Mouse (Mus musculus) bone marrow, adult 2 months (tissue): ENCODE measurements around the gene Sobp. TPM values are rescaled to one million over a fixed set of nuclear protein-coding genes. Genes with fewer than 3 reads are reported as not detected.

ENCODE experiments used
- H3K27ac ChIP-seq: fragments of 200-500 bp; 2 replicates; pipeline ENCODE4 v1.5.1; 2012; ENCODE audit warnings: low read depth, mild to moderate bottlenecking, control low read depth, inconsistent platforms, low read length; ENCODE audit not compliant: control insufficient read depth, poor library complexity, insufficient read depth
- H3K4me1 ChIP-seq: fragments of 200-500 bp; 2 replicates; pipeline ENCODE4 v1.6.1; 2011; ENCODE audit warnings: low read length; ENCODE audit not compliant: control insufficient read depth, insufficient read depth
- H3K4me3 ChIP-seq: fragments of 200-500 bp; replicated peaks from 2 replicates; pipeline ENCODE3; 2011; ENCODE audit warnings: mild to moderate bottlenecking, low read depth, low read length, control low read depth; ENCODE audit not compliant: control insufficient read depth
- CTCF ChIP-seq: fragments of 200-500 bp; IDR thresholded peaks from 2 replicates; pipeline ENCODE4 v1.5.1; 2011; ENCODE audit warnings: low read length, control low read depth; ENCODE audit not compliant: control insufficient read depth, insufficient read depth
- POLR2A ChIP-seq: fragments of 200-500 bp; IDR thresholded peaks from 2 replicates; pipeline ENCODE4 v1.6.1; 2011; ENCODE audit warnings: low read depth, mild to moderate bottlenecking, control low read depth, low read length, borderline replicate concordance; ENCODE audit not compliant: control insufficient read depth
- WGBS: fragments of 180-500 bp; shearing (Covaris S2); methylation state at CpG from one replicate; pipeline ENCODE4 v1.1.7; 2018; 5-methylcytosine and 5-hydroxymethylcytosine counted together
- polyA plus RNA-seq: library from polyadenylated mRNA; stranded (reverse); fragments of >200 nt; gene quantifications from 2 replicates; pipeline ENCODE4 v1.2.4, GENCODE M21; 2011; ENCODE audit warnings: low replicate concordance; ENCODE audit not compliant: missing spikeins, insufficient read depth, insufficient read length

The Sobp gene
- polyA plus RNA-seq, 1 experiment: not detected

- no peak for TF ChIP-seq POLR2A
- TF ChIP-seq CTCF: no peak
- Histone ChIP-seq H3K4me1 (no peaks in the 10 kb centered on the region), H3K27ac (no peak overlapping the region), H3K4me3 (no peak overlapping the region)
- 69% methylated on average over 11 of the region's 11 CpGs for WGBS
These were observed 25.9 kb downstream of the Sobp start for GRCm38 (mm10) chr10:43148456-43148855.

DNA sequence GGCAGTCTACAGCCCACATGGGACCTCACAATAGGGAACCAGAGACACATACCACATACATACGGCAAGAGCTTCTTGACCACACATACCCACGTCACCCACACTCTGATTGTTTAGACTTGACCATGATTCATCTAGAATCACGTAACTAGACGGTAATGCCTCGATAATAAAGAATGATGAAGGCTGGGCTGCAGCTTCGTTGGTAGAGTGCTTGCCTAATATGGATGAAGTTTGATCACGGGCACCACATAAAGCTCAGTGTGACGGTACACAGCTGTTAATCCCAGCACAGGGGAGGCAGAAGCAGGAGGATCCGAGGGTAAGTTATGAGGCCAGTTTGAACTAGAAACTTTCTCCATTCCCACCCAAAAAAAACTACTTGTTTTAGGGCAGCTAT is 31.2 kb downstream of the Sobp start:
- WGBS: 80% methylated on average over 9 of the region's 9 CpGs
- H3K4me3 ChIP-seq: no peak overlapping the region
- H3K27ac ChIP-seq: no peak overlapping the region

GRCm38 (mm10) chr10:43134027-43134426 is 40.3 kb downstream of the Sobp start:
- H3K4me1 ChIP-seq: no peaks in the 10 kb centered on the region
- TF ChIP-seq POLR2A: no peak
- no peak for TF ChIP-seq CTCF
- H3K4me3 ChIP-seq: no peak overlapping the region
- no peak overlapping the region for H3K27ac ChIP-seq
- WGBS: 86% methylated on average over 11 of the region's 11 CpGs

More for the DNA sequence above, 31.2 kb downstream of the Sobp start:
- TF ChIP-seq POLR2A: no peak
- TF ChIP-seq CTCF: no peak
- no peaks in the 10 kb centered on the region for H3K4me1 ChIP-seq

DNA sequence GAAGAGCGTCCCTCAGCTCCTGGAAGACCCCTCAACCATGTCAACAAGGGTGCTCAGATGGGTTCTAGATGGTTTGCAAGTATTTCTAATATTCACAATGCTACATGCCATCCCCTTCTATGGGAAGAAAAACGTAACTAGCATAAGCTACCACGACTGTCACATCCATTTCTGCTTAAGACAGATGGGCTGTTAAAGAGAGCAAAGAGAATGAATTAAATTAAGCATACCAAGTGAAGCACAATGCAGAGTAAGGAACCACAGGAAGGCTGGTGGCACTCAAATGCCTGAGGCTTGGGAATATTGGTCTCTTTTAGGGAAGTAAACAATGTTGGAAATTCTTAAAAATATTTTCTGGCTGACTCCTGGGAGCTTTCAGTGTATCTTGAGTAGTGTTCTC is 45.6 kb downstream of the Sobp start:
- no peaks in the 10 kb centered on the region for H3K4me1 ChIP-seq
- WGBS: 69% methylated on average over 3 of the region's 3 CpGs
- no peak overlapping the region for H3K4me3 ChIP-seq
- TF ChIP-seq CTCF (no peak), POLR2A (no peak)
- H3K27ac ChIP-seq: no peak overlapping the region

DNA sequence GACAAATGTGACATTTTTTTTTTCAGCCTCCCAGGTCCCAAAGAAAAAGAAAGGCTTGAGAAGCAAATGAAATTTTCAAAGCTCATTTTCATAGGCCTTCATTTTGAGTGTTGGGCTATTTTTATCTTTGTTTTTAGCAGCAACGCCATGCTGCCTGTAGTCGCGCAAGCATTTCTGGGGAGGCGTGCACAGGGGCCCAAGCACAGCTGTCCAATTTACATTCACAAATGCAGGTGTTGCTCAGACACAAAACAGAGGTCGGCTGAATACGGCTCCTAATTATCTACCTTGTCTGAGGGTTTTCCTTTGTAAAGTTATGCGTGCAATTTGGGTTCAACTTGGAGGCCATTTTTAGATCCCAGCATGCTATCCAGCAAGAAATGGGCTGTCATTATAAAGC is 49.8 kb downstream of the Sobp start:
- Histone ChIP-seq H3K4me3 (no peak overlapping the region), H3K27ac (no peak overlapping the region), H3K4me1 (no peaks in the 10 kb centered on the region)
- 89% methylated on average over 7 of the region's 7 CpGs for WGBS
- TF ChIP-seq POLR2A (no peak), CTCF (no peak)

DNA sequence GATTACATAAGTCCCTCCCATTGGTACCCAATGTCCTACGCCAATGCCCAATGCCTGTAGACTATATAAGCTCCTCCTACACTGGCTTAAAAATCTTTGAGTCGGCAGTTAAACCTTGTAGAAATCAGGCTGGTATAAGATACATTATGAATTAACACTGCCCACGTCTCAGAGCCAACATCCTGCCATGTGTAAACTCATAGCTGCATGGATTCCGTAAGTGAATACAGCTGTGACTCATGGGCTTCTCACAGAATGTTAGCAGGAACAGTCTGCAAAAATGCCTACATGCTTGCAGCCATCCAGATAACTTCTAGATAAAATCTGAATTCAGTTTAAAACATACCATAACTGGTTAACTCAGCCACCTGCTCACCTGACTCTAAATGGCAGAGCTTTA is 50.2 kb downstream of the Sobp start:
- no peak overlapping the region for H3K4me3 ChIP-seq
- H3K4me1 ChIP-seq: no peaks in the 10 kb centered on the region
- TF ChIP-seq CTCF: no peak
- TF ChIP-seq POLR2A: no peak
- no peak overlapping the region for H3K27ac ChIP-seq
- 82% methylated on average over 4 of the region's 4 CpGs for WGBS

DNA sequence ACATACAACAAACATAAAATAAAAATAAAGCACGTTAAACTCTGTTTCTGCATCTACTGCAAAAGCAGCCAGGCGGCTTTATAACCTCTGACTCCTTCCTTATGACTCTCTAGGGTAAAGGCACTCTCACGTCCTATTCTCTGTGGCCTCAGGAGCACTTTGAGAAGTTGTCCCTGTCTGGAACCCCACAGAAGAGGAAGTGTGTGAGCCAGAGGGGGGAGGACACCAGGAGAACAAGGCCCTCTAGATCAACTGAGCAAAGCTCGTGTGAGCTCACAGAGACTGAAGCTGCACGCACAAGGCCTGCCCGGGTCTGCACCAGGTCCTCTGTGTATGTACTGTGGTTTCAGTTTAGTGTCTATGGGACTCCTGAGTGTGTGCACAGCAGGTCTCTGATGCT is 50.9 kb downstream of the Sobp start:
- TF ChIP-seq POLR2A (no peak), CTCF (no peak)
- no peak overlapping the region for H3K27ac ChIP-seq
- WGBS: 25% methylated on average over 6 of the region's 6 CpGs
- H3K4me3 ChIP-seq: no peak overlapping the region
- no peaks in the 10 kb centered on the region for H3K4me1 ChIP-seq

DNA sequence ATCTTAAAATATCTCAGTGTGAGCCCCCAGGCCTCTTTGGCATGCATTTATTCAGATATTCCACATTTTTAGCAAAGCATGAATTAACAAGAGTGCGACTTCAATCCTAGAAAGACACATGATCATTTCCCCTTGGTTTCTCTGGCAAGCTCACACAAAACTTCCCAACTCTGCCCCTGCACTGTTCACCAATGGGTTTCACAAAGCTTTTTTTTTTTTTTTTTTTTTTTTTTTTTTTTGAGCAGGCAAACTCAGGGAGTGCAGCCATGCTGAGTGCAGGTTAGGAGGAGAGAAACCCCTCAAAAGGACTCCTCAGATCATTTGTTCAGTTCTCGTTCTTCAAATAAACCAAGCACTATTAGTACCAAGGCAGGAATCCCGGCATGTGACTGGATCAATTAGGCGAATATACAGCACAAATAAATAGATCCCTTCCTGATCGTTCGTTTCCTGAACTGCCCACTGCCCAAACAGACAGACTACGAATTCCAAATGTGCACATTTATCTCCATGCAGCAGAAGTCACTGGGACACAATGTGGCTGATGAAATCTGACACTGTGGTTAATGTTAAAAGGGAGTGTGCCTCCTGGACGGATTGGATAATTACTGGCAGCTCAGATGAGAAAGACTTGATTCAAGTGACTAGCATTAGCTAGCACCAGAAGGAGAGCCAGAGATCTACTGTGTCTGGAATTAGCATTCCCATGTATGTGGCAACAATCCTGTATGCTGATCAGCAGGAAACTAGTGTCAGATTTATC is 53.5 kb downstream of the Sobp start:
- H3K27ac ChIP-seq: no peak overlapping the region
- no peaks in the 10 kb centered on the region for H3K4me1 ChIP-seq
- TF ChIP-seq CTCF (no peak), POLR2A (no peak)
- H3K4me3 ChIP-seq: no peak overlapping the region
- 48% methylated on average over 8 of the region's 8 CpGs for WGBS

DNA sequence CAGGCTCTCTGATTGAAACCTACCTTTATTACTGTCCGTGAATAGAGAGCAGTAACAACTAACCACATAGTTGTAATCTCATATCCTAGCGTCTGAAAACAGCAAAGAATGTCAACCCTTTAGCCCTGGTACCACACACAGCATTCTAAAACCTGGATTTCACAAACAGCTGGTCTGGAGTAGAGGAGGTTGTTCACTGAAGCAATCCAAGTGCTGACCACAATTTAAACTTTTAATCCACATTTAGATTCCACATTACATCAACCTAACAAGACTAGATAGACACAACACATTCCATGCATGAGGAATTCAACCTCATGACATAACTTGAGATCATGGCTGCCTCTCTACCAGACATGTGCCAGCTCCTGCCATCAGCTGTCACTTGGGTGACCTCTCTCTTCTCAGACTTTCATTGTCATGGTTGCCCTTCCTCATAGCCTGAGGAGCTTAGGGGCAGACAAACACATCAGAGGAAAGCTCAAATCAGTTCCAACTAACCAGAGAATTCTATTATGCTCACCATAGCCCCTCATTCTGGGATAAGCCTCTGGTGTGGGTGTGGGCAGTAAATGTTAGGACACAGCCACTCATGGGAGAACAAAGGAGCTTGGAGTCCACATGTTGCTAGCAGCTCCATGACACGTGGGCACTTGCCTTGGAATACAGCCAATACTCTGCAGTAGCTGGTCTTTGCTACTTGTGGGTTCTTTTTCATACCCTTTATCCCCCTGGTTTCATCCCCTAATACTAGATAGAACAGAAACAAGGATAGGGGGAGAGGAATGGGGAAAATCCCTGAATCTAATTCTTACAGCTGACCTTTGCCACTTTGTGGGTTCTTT is 58.0 kb downstream of the Sobp start:
- no peak overlapping the region for H3K27ac ChIP-seq
- H3K4me3 ChIP-seq: no peak overlapping the region
- 62% methylated on average over 3 of the region's 3 CpGs for WGBS
- no peaks in the 10 kb centered on the region for H3K4me1 ChIP-seq
- TF ChIP-seq POLR2A (no peak), CTCF (no peak)
